Mouse (Mus musculus) liver, adult (tissue): Measurements from ENCODE around the gene Mafk.

Experiments
- GATA4 ChIP-seq: IDR thresholded peaks from 2 replicates; pipeline ENCODE4 v1.6.1; 2014; ENCODE audit warnings: mild to moderate bottlenecking, low read length; ENCODE audit not compliant: insufficient replicate concordance

The Mafk gene

DNA sequence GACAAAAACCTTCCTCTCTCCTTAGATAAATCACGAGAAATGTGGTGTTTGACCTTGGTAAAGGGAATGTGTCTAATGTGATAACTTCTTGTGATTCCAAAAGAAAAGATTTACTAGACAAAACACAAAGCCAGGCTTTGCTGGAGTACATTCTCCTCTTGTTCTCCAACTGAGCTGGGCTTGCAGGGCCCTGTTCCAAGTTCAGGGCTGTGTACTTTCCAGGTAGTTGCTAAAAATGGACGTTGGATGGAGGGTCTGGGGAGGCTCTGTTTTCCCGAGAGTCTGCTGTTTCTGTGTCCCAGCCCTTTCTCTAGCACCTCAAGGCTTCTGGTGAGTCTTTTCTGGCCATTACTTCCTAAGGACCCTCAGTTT lies 1.6 kb downstream of the Mafk start:
- no peak for TF ChIP-seq GATA4

DNA sequence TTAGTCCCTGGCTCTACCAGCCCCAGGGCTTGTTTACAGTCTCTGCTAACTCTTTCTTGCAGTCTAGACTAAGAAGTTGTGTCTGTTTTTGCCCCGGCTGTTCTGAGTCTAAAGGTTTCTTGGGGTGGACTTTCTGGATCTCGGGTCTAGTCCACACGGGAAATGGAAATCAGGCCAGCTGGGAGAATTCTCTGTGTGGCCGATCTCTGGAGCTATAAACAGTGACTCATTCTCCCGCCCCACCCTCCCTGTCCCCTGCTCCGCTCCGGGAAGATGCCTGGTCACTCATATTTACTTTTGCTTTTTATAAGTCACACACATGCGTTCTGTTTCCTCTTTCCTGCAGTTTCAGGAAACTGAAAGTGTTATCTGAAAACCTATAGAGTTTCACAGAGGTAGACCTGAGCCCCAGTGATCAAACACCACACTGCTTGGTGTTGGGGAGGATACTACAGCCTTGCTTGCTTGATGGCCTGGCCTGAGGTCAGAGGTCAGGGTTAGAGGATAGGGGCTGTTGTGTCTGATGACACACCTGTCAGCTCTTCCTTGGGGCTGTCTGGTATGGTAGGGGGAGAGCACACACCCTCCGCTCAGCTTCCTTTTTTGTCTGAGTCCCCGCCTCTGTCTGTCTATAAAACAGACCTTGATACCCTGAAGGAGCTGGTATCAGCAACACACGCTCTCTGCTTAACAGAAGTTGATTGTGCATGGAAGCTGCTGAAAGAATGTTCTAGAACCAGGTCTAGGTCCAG lies 2.2 kb downstream of the Mafk start:
- no peak for TF ChIP-seq GATA4

DNA sequence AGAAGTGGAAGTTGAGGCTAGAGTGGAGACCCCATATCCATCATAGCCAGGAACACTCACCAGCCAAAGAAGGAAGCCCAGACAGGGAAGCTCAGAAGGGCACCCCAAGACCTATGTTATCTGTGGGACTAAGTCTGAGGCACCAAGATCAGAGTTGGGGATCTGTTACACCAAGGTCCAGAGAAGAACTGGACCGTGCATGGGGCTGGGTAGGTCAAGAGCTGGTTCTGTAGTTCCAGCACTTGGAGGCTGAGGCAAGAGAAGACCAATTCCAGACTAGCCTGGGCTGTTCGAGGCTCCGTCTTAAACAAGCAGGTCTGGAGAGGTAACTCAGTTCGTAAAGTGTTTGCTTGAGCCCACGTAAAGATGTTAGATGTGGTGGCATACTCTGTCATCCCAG lies 2.8 kb downstream of the Mafk start:
- TF ChIP-seq GATA4: no peak

DNA sequence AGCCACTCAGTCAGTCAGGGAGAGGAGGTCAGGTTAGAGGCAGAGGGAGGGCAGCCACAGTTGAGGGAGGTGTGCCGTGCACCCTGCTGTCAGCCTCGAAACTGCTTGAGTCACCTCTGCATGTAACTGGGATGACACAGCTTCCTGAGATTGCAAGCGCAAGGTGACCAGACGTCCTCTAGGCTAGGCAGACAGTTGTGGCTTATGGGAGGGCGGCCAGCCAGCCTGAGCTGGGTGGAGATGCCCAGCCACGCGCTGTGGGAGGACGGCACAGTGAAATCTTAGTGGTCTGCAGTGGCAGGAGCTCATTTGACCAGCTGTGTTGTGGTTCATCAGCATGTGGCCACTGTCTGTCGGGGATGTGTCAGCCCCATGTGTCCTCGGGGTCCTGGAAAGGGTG lies 3.6 kb downstream of the Mafk start:
- no peak for TF ChIP-seq GATA4

DNA sequence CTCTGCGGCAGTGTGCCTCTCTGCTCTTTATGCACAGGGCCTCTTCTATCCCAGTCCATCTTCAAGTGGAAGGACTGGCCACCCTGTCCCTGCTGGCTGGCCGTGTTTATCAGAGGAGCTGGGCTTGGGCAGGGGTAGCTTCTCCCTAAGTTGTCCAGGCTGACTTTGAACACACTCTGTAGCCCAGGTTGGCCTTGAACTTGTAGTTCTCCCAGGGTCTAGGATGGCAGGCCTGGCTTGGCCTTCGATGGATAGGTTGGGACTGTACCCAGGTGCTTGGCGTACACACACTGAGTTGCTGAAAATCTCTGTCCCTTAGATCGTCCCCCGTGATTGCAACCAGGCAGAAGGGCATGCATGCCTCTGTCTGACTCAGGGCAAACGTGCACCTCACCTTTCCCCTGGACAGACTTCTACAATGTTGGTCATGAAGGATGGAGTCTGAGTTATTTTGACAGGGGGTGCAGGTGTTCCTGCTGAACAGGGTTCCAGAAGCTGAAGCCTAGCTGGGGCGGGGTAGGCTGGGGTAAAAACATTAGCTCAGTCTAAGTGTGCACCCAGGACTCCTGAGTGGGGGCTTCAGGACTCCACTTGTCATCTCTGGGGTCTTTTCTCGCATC lies 4.8 kb downstream of the Mafk start:
- no peak for TF ChIP-seq GATA4

DNA sequence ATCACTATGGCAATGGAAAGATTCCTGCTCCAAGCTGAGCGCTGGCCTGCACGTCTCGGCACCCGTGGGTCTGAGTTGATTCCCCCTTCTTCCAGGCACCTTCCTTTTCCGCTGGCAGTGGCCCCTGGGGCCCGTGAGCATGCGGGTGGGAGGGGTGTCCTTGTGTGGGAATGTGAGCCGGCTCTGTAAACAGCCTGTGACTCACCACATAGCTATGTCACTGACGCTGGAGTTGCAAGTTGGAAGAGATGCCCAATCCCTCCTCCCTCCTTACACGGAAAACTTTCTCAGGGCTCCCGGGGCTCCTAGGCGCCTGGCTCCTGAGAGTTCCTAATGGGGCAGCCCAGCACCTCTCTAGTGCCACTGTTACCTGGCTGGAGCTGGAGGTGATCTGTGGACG lies 5.6 kb downstream of the Mafk start:
- TF ChIP-seq GATA4: no peak

DNA sequence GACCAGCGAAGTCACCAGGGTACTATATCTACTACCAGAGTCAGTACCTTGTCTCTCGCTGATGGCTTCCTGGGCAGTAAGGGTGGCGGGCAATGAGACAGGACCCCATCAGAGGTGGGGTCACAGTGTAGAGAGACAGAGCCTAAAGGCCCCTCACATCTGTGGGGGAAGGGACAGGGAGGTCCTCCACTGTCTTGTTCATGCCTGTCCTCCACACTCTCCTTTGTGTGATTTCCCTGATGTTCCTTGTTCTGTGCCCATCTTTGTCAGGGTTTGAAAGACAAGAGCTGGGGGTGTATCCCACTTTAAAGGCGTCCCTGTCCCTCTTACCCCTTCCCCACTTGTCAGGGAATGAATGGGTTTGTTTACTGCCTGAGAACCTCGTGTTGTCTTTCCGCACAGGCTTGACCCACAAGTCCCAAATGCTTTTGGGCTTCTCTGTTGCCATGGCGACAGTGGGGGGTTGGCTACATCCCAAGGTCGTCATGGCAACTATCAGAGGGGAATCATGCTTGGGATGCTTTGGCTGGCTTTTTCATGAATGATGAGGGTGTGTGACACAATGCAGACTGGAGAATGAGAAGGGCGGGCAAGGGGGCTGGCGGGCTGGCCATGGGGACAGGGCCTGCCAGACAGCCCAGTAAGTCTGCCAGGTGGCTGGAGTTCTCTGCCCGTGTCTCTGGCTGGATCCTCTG lies 6.3 kb downstream of the Mafk start:
- TF ChIP-seq GATA4: peak; percentile 87; the same call in 1 of the 2 replicates

DNA sequence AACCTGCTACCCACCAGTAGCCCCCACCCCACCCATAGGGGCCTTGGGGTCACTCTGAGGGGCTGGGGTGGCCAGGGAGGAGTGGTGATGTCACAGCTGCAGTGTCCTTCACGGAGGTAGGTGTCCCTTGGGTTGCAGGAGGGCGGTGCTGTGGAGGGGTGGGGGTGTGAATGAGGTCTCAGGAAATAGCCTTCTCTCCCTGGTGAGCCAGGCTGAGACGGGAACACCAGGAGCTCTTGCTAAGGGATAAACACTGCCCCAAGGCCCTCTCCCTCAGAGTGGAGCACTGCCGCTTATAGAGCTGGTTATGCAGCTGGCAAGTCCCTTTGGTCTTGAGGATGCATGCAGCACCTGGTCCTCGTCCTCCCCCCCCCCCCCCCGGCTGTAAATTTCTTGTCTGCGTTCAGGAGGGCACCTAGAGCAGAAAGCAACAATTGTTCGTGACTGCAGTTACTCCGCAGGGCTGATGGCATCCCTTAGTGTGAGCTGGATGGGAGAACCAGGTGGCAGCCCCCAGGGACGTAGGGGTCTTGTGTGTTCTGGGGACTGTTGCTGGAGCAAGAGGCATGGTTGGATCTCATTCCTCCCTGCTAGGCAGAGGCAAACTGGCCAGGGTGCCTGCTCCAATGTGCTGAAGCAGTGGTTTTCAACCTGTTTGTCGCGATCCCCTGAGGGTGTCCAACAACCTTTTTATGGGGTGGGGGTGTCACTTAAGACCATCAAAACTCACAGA lies 7.0 kb downstream of the Mafk start:
- TF ChIP-seq GATA4: no peak

DNA sequence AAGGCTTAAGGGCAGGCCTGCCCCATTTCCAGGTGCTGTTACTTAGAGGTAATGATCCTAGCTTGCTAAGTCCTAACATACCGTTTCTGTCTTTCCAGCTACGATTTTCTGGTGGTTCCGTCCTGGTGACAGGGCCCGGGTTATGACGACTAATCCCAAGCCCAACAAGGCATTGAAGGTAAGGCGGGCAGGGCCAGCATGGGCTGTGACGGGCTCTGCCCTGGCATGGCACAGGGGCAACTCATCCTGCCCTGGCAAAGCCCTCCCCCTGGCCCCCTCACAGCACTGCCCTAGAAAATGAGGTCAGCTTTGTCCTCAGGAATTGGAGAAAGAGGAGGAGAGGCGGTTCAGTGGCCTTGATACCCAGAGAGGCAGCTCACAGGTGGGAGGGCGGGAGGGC lies 7.7 kb downstream of the Mafk start:
- TF ChIP-seq GATA4: no peak

DNA sequence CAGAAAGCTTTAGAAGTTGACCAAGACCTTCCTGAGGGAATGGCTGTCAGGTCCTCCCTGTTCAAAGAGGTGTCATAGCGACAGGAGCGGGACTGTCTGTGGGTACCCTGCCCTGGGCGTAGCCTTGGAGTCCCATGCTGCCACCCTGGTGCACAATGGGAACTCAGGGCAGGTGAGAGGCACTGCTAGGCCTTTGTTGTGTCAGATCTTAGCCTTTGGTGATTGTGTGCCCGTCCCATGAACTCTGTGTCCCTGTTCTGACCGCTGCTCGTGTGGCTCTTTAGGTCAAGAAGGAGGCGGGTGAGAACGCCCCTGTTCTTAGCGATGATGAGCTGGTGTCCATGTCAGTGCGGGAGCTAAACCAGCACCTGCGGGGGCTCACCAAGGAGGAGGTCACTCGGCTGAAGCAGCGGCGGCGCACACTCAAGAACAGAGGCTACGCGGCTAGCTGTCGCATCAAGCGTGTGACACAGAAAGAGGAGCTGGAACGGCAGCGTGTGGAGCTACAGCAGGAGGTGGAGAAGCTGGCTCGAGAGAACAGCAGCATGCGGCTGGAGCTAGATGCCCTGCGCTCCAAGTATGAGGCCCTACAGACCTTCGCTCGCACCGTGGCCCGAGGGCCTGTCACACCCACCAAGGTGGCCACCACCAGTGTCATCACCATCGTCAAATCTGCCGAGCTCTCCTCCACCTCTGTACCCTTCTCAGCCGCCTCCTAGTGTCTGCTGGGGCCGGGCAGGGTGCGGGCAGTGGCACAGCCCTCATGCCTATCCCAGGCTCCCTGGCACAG lies 8.7 kb downstream of the Mafk start:
- no peak for TF ChIP-seq GATA4

DNA sequence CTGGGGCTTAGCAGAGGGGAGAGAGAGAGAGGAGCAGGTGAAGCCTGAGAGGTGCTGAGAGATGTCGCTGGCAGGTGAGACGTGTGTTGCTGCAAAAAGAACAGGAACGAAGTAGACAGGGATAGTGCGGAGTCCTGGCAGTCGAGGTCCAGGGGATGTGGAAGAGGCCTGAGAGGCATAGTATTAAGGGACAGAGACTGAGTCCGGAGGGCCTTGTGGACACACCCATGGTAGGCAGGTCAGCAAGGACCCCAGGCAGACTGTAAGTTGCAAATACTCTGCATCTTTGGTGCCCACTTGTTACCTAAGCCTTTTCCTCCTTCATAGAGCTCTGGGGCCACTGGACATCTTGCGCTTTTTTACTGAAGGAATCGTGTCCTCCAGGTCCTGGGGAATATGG lies 9.9 kb downstream of the Mafk start:
- no peak for TF ChIP-seq GATA4

DNA sequence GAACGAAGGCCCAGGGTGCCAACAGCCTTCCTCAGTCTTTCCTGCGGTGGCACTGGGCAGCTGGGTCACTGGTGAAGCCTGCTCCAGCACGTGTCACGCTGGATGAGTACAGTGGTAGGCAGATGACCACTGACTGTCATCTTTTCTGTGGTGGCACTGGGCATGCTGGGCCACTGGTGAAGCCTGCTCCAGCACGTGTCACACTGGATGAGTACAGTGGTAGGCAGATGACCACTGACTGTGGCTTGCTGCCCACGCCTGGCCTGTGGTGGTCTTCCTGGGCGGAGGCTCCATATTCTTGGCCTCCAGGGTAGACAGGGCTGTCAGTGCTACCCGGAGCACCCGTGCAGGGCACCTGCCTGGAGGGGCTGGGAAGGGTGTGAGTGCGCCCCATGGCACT lies 10.6 kb downstream of the Mafk start:
- no peak for TF ChIP-seq GATA4

DNA sequence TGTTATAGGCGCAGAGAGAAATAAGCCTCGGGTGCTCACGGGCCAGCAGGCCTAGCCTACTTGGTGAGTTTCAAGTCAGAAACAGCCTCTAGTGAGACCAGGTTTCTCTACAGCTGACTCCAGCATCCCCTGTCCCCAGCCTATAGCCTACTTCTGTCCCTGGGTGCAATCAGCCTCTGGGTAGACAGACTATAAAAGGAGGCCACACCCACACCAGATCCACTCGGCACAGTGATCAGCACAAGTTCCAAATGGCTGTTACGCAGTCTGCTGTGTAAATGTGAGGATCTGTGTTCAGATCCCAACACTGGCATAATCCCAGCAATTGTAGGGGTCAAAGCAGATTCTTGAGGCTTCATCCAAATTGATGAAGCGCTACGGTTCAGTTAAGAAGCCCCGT lies 11.9 kb downstream of the Mafk start:
- no peak for TF ChIP-seq GATA4

DNA sequence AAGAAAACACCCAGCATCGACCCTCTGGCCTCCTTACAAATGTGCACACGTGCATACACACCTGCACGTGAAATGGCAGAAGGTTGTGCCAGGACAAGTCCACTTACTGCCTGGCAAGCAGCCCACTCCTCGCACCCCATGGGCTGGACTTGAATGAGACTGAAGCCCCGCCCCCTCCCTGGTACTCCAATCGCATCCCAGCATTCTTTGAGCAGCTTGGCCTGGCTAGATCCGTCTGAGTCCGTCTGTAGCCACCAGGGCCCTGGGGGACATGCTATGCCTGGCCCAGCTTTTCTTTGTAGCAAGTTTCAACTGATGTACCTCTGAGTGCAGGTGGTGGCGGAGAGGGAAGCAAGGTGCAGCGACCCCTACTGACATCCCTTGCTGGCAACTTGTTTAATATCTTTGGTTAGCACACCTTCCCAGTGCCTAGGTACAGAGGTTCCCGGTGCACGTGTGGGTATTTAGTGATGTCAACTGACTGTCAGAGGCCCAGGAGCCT lies 12.3 kb downstream of the Mafk start:
- TF ChIP-seq GATA4: no peak

DNA sequence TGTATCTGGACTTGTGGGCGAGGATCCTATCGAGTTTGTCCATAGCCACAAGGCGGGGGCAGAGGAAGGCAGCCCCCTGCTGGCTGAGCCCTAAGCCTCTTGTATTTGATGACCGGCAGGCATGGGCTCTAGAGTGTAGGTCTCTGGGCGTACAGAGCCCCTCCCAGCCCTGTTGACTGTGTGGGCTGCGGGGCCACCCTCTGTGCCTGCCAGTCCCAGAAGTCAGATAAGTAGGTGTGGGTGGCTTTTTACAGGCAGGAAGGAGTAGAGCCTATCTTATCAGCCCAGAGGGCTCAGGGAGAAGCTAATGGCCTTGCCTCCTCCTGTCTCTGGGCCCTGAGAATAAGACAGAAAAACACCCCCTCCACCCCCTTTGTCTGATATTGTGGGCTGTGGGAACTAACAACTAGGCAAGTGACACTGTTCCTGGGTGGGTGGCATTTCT lies 12.8 kb downstream of the Mafk start:
- peak; percentile 87; the same call in 1 of the 2 replicates for TF ChIP-seq GATA4
